Mouse (Mus musculus) spleen, adult 2 months (tissue): ENCODE measurements around the gene Lamtor3.

Source experiments
- CTCF ChIP-seq: fragments of 200-500 bp; IDR thresholded peaks from 2 replicates; pipeline ENCODE4 v1.5.1; 2011; ENCODE audit warnings: mild to moderate bottlenecking, inconsistent platforms; ENCODE audit not compliant: insufficient read depth, insufficient read length, insufficient replicate concordance; ENCODE audit errors: extremely low read depth
- POLR2A ChIP-seq: fragments of 200-500 bp; IDR thresholded peaks from 2 replicates; pipeline ENCODE4 v1.6.1; 2011; ENCODE audit warnings: low read depth, low read length, inconsistent platforms

DNA sequence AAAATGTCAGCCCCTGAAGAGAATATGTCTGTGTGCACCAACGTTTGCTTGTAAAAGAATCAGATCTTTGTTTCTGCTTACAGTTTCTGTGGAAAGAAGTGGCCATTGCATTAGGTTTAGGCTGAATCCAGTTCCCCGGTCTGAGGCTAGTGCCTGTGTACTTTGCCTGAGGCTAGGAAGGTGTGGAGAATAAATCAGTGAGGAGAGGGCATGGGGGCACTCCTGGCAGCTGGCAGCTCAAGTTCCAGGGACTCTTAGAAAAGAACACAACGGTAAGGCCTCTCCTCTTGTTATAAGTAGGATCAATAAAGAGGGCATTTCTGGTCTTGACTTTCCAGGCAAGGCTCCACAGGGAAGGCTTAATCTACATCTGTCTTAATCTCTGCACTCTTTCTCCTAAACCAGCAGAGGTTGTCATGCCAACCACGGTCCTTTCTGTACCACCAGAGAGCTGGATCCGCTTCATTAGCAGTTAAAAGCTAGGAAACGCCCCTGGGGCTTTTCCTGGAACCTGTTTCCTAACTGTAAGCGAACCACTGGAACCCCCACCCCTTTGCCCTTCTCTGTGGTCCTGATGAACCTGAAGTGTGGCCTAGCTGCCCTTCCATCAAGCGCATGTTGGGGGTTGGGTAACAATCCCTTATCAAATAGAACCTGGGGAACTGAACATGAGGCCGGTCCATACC, 58.8 kb downstream of the Lamtor3 start:
- TF ChIP-seq POLR2A = no peak
- no peak for TF ChIP-seq CTCF
